Mouse (Mus musculus): Measurements from ENCODE around the gene Olfr222. TPM values are rescaled to one million over a fixed set of nuclear protein-coding genes. Genes with fewer than 3 reads are reported as not detected.
"Not testable (repeated sequence)": the region's sequence is repeated elsewhere in the genome, so short reads cannot be mapped to it uniquely, and the experiment has no call there.

Olfr222 gene
- not detected in 2 replicates for polyA plus RNA-seq (2014; fragmentation: Nextera tagmentation; extraction: Ambion mirVana)

DNA sequence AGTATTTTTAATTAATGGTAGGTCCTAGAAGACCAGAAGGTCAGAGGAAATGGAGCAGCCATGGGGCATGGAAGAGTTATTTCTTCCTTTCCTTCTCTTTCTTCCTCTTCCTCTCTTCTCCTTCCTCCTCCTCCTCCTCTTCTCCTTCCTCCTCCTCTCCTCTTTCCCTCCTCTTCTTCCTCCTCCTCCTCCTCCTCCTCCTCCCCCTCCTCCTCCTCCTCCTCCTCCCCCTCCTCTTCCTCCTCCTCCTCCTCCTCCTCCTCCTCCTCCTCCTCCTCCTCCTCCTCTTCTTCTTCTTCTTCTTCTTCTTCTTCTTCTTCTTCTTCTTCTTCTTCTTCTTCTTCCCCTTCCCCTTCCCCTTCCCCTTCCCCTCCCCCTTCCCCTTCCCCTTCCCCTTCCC is at the start of gene Olfr222:
TSS of gene Olfr222 (minus strand) at position 101 of the 400 bp plus-strand sequence.
- H3K27ac ChIP-seq (ENCODE audit: low read depth, low read length); H3K4me3 ChIP-seq (ENCODE audit: low read length); H3K4me1 ChIP-seq (ENCODE audit: control insufficient read depth, insufficient read depth, low read length); H3K36me3 ChIP-seq (ENCODE audit: control insufficient read depth, insufficient read depth, low read length); H3K4me2 ChIP-seq (replicated peaks; ENCODE audit: low read depth, low read length); ATAC-seq (ENCODE audit: low FRiP score, low TSS enrichment); H3K27me3 ChIP-seq (ENCODE audit: control insufficient read depth, insufficient read depth, low read length); H3K9me3 ChIP-seq (ENCODE audit: control insufficient read depth, low read length); H3K9ac ChIP-seq (ENCODE audit: low read depth, low read length): not testable (repeated sequence)

GRCm38 (mm10) chr11:59624017-59624630 is 48.1 kb upstream of the Olfr222 start:
- 0 out of 2 replicates have a peak, but pooled peaks have one; percentile 55 for ATAC-seq (ENCODE audit: low FRiP score, low TSS enrichment)
- Histone ChIP-seq H3K36me3 (ENCODE audit: control insufficient read depth, insufficient read depth, low read length) (no peaks in the 10 kb centered on the region), H3K4me1 (ENCODE audit: control insufficient read depth, insufficient read depth, low read length) (no peaks in the 10 kb centered on the region), H3K9me3 (ENCODE audit: control insufficient read depth, low read length) (no peaks in the 10 kb centered on the region), H3K27me3 (ENCODE audit: control insufficient read depth, insufficient read depth, low read length) (0 out of 2 replicates have a peak, but pooled peaks cover 2% of the 10 kb centered on the region), H3K27ac (ENCODE audit: low read depth, low read length) (no peak overlapping the region), H3K4me3 (ENCODE audit: low read length) (no peak overlapping the region), H3K4me2 (replicated peaks; ENCODE audit: low read depth, low read length) (no peak overlapping the region), H3K9ac (ENCODE audit: low read depth, low read length) (no peak overlapping the region)
- 36% methylated on average over 6 of the region's 6 CpGs for WGBS

- no peak overlapping the region for H3K27ac ChIP-seq (ENCODE audit: low read depth, low read length)
- WGBS = 75% methylated on average over 3 of the region's 3 CpGs
- H3K27me3 ChIP-seq (ENCODE audit: control insufficient read depth, insufficient read depth, low read length) = 0 out of 2 replicates have a peak, but pooled peaks cover 2% of the 10 kb centered on the region
- no peak overlapping the region for H3K4me3 ChIP-seq (ENCODE audit: low read length)
- H3K36me3 ChIP-seq (ENCODE audit: control insufficient read depth, insufficient read depth, low read length) = no peaks in the 10 kb centered on the region
- H3K4me2 ChIP-seq (replicated peaks; ENCODE audit: low read depth, low read length) = no peak overlapping the region
- no peaks in the 10 kb centered on the region for H3K4me1 ChIP-seq (ENCODE audit: control insufficient read depth, insufficient read depth, low read length)
- ATAC-seq (ENCODE audit: low FRiP score, low TSS enrichment) = no peak
- H3K9me3 ChIP-seq (ENCODE audit: control insufficient read depth, low read length) = no peaks in the 10 kb centered on the region
- no peak overlapping the region for H3K9ac ChIP-seq (ENCODE audit: low read depth, low read length)
Observed at GRCm38 (mm10) chr11:59622214-59622613, 46.2 kb upstream of the Olfr222 start.

- ATAC-seq (ENCODE audit: low FRiP score, low TSS enrichment) = not testable (repeated sequence)
- WGBS = 96% methylated on average over 2 of the region's 2 CpGs
Observed at GRCm38 (mm10) chr11:59616986-59617385, 41.0 kb upstream of the Olfr222 start.

GRCm38 (mm10) chr11:59614120-59614519 is 38.1 kb upstream of the Olfr222 start:
- no peaks in the 10 kb centered on the region for H3K9me3 ChIP-seq (ENCODE audit: control insufficient read depth, low read length)
- ATAC-seq (ENCODE audit: low FRiP score, low TSS enrichment) = no peak
- H3K27ac ChIP-seq (ENCODE audit: low read depth, low read length) = no peak overlapping the region
- H3K27me3 ChIP-seq (ENCODE audit: control insufficient read depth, insufficient read depth, low read length) = no peaks in the 10 kb centered on the region
- no peaks in the 10 kb centered on the region for H3K36me3 ChIP-seq (ENCODE audit: control insufficient read depth, insufficient read depth, low read length)
- no peak overlapping the region for H3K4me3 ChIP-seq (ENCODE audit: low read length)
- no peak overlapping the region for H3K9ac ChIP-seq (ENCODE audit: low read depth, low read length)
- H3K4me1 ChIP-seq (ENCODE audit: control insufficient read depth, insufficient read depth, low read length) = no peaks in the 10 kb centered on the region
- WGBS = 38% methylated on average over 4 of the region's 4 CpGs
- no peak overlapping the region for H3K4me2 ChIP-seq (replicated peaks; ENCODE audit: low read depth, low read length)

More at GRCm38 (mm10) chr11:59616986-59617385, 41.0 kb upstream of the Olfr222 start:
- not testable (repeated sequence) for H3K36me3 ChIP-seq (ENCODE audit: control insufficient read depth, insufficient read depth, low read length); H3K4me3 ChIP-seq (ENCODE audit: low read length); H3K4me1 ChIP-seq (ENCODE audit: control insufficient read depth, insufficient read depth, low read length); H3K9me3 ChIP-seq (ENCODE audit: control insufficient read depth, low read length); H3K9ac ChIP-seq (ENCODE audit: low read depth, low read length); H3K27me3 ChIP-seq (ENCODE audit: control insufficient read depth, insufficient read depth, low read length); H3K27ac ChIP-seq (ENCODE audit: low read depth, low read length); H3K4me2 ChIP-seq (replicated peaks; ENCODE audit: low read depth, low read length)

DNA sequence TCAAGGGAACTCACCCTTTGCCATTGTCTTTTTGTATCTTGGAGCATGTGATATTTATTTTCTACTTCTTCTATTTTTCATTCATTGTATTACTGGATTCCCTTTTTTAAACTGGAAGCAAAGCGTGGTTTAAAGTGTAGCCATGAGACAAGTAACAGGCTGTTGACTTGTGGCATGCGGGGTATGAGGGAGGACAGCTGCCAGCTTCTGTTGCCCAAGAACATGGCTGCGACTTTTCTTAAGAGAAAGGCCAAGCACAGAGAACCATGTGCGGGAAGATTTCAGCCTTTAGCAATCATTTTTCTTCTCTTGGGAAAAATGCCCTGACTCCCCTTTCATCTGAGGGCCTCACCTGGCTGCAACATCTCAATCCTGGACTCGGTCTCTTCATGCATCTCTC is 35.6 kb upstream of the Olfr222 start:
- Histone ChIP-seq H3K36me3 (ENCODE audit: control insufficient read depth, insufficient read depth, low read length) (no peaks in the 10 kb centered on the region), H3K27ac (ENCODE audit: low read depth, low read length) (no peak overlapping the region), H3K4me2 (replicated peaks; ENCODE audit: low read depth, low read length) (no peak overlapping the region), H3K4me1 (ENCODE audit: control insufficient read depth, insufficient read depth, low read length) (no peaks in the 10 kb centered on the region), H3K4me3 (ENCODE audit: low read length) (no peak overlapping the region), H3K9ac (ENCODE audit: low read depth, low read length) (no peak overlapping the region), H3K9me3 (ENCODE audit: control insufficient read depth, low read length) (no peaks in the 10 kb centered on the region), H3K27me3 (ENCODE audit: control insufficient read depth, insufficient read depth, low read length) (no peaks in the 10 kb centered on the region)
- ATAC-seq (ENCODE audit: low FRiP score, low TSS enrichment) = no peak
- 80% methylated on average over 5 of the region's 5 CpGs for WGBS

DNA sequence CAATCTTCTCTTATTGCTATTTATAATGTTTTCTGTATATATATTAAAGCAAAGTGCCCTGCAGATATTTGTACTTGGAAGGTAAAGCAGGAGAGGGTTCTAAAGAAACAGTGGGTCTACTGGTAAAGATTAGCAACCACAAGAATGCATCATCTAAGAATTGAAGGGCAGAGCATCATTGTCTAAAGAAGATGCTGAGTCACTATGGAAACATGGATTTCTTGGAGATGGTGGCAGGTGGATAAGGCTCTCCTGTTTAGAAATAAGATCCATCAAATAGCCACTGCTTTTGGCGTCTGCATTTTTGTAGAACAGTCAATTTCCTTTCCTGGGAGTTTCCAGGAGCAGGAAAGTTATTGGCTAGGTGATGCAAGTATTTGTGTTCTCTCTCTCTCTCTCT is 26.3 kb upstream of the Olfr222 start:
- H3K9ac ChIP-seq (ENCODE audit: low read depth, low read length) = no peak overlapping the region
- 41% methylated on average over 1 of the region's 1 CpGs for WGBS
- no peaks in the 10 kb centered on the region for H3K4me1 ChIP-seq (ENCODE audit: control insufficient read depth, insufficient read depth, low read length)
- no peaks in the 10 kb centered on the region for H3K27me3 ChIP-seq (ENCODE audit: control insufficient read depth, insufficient read depth, low read length)
- ATAC-seq (ENCODE audit: low FRiP score, low TSS enrichment) = no peak
- no peak overlapping the region for H3K4me2 ChIP-seq (replicated peaks; ENCODE audit: low read depth, low read length)
- no peaks in the 10 kb centered on the region for H3K36me3 ChIP-seq (ENCODE audit: control insufficient read depth, insufficient read depth, low read length)
- no peaks in the 10 kb centered on the region for H3K9me3 ChIP-seq (ENCODE audit: control insufficient read depth, low read length)
- H3K27ac ChIP-seq (ENCODE audit: low read depth, low read length) = no peak overlapping the region
- H3K4me3 ChIP-seq (ENCODE audit: low read length) = no peak overlapping the region

DNA sequence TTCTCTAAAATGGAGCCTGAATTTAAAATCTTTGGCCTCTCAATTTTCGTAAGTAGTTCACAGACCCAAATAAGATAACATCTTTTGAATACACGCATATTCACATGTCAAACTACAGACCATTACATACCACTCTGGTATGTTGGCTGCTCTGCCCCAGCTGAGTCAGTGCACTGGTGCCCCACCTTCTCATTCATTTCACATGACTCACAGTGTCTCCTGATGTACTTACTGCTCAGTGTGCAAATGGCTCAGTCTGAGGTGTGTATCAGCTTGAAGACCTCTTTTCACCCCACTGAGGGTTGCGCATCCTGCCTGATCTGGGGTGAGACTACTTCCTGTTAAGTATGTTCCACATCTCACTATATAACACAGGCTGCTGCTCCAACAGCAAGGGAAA is 24.8 kb upstream of the Olfr222 start:
- Histone ChIP-seq H3K4me2 (replicated peaks; ENCODE audit: low read depth, low read length) (no peak overlapping the region), H3K27ac (ENCODE audit: low read depth, low read length) (no peak overlapping the region), H3K36me3 (ENCODE audit: control insufficient read depth, insufficient read depth, low read length) (no peaks in the 10 kb centered on the region), H3K9ac (ENCODE audit: low read depth, low read length) (no peak overlapping the region), H3K4me3 (ENCODE audit: low read length) (no peak overlapping the region), H3K9me3 (ENCODE audit: control insufficient read depth, low read length) (no peaks in the 10 kb centered on the region), H3K27me3 (ENCODE audit: control insufficient read depth, insufficient read depth, low read length) (no peaks in the 10 kb centered on the region), H3K4me1 (ENCODE audit: control insufficient read depth, insufficient read depth, low read length) (no peaks in the 10 kb centered on the region)
- ATAC-seq (ENCODE audit: low FRiP score, low TSS enrichment) = no peak
- 87% methylated on average over 3 of the region's 3 CpGs for WGBS

- H3K4me1 ChIP-seq (ENCODE audit: control insufficient read depth, insufficient read depth, low read length) = no peaks in the 10 kb centered on the region
- ATAC-seq (ENCODE audit: low FRiP score, low TSS enrichment) = no peak
- H3K9me3 ChIP-seq (ENCODE audit: control insufficient read depth, low read length) = no peaks in the 10 kb centered on the region
- no peak overlapping the region for H3K4me2 ChIP-seq (replicated peaks; ENCODE audit: low read depth, low read length)
- WGBS = 77% methylated on average over 7 of the region's 7 CpGs
- H3K4me3 ChIP-seq (ENCODE audit: low read length) = no peak overlapping the region
- no peak overlapping the region for H3K27ac ChIP-seq (ENCODE audit: low read depth, low read length)
- H3K36me3 ChIP-seq (ENCODE audit: control insufficient read depth, insufficient read depth, low read length) = no peaks in the 10 kb centered on the region
- H3K27me3 ChIP-seq (ENCODE audit: control insufficient read depth, insufficient read depth, low read length) = no peaks in the 10 kb centered on the region
- H3K9ac ChIP-seq (ENCODE audit: low read depth, low read length) = no peak overlapping the region
Observed at GRCm38 (mm10) chr11:59599211-59599610, 23.2 kb upstream of the Olfr222 start.
